Mouse (Mus musculus): ENCODE measurements around the gene Trmo.

DNA sequence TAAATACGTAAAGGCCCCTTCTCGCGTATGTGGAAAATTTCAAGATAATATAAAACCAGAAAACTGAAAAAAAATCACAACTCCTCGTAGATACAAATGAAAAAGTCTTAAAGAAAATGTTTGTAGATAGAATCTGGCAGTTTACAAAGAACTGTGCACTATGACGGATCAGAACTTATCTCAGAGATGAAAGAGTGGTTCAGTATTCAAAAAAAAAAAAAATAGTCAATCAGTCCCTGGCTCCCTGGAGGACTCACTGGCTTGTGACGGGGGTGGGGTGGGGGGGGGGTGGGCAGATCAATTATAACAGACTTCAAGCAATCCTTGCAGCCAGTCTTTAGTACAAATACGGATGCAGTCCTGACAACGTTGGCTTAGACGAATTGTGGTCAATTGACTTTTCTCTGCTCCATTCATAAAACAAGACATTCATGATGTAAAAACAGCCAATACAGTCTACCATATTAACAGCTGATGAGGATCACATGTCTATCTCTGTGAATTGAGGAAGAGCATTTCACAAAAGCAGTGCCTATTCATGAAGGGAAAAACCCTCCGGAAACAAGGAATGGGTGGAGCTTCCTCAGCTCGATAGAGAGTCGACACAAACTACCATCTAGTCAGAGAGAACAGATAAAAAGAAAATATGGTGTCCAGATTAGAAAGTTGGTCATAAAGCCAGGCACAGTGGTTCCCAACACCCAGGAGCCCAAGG is 29.5 kb downstream of the Trmo start:
- TF ChIP-seq POLR2A (IDR thresholded peaks at IDR 0.05; ENCODE audit: low read depth, low read length) (no peak), CTCF (IDR thresholded peaks at IDR 0.05; ENCODE audit: borderline replicate concordance, insufficient read depth, low read length) (no peak)
